Mouse (Mus musculus) gastrocnemius, postnatal 14 days (tissue): ENCODE results near the gene Nme8. TPM values are rescaled to one million over a fixed set of nuclear protein-coding genes. Genes with fewer than 3 reads are reported as not detected.

Experiments used
- DNase-seq: peaks from one replicate; pipeline ENCODE4 v3.0.0; 2021; ENCODE audit warnings: mixed read lengths
- intact Hi-C: fragments of 180-260 bp; cut with DNase I; formaldehyde crosslinking; loops from one replicate; pipeline ENCODE4 v1.15.1; 2025; ENCODE audit warnings: low total_unique reads
- total RNA-seq, 2 experiments: library from RNA; stranded (reverse); gene quantifications; 2 replicates each; pipeline ENCODE4 v1.2.3; 2021

Gene Nme8
- total RNA-seq, 2 experiments from 2014 or later: not detected

DNA sequence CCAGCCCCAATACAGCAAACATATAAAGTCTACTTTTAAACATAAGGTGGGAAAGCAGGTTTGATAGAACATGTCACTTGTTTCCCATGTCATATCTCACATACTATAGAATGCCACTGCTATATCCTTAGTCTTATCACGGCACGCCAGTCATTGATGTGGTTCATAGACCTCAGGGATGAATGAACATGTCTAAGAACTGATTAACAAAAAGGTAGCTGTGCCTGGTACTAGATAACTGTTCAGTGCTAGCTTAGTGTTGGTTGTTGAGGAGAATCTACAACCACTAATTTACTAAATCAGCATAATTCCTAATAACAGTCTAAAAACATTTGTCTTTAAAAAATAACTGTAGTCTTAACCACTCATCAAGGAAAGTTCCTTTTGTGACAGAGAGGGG lies 47.8 kb downstream of the Nme8 start:
- intact Hi-C loops: no loop called here
- DNase-seq: no peak

DNA sequence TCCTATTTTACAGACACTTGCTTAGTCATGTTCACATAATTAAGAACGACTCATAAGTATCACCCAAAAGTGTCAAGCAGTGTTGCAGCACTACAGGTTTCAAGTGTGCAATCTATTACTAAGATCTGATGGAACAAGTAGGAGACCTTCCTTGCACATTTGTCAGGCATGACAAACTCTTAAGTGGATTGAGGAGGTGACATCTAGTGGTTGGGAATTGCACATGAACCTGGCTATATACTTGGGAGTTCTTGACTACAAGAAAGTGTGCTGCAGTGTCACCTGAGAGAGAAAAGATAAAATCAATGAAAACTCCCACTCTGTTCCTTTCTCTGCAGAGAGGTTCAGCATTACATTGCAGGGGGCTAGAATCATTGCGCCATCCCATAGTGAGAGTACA lies 53.4 kb downstream of the Nme8 start:
- intact Hi-C loops: no loop called here
- no peak for DNase-seq

GRCm38 (mm10) chr13:19643519-19643918 lies 54.1 kb downstream of the Nme8 start:
- no peak for DNase-seq
- intact Hi-C loops: no loop called here

DNA sequence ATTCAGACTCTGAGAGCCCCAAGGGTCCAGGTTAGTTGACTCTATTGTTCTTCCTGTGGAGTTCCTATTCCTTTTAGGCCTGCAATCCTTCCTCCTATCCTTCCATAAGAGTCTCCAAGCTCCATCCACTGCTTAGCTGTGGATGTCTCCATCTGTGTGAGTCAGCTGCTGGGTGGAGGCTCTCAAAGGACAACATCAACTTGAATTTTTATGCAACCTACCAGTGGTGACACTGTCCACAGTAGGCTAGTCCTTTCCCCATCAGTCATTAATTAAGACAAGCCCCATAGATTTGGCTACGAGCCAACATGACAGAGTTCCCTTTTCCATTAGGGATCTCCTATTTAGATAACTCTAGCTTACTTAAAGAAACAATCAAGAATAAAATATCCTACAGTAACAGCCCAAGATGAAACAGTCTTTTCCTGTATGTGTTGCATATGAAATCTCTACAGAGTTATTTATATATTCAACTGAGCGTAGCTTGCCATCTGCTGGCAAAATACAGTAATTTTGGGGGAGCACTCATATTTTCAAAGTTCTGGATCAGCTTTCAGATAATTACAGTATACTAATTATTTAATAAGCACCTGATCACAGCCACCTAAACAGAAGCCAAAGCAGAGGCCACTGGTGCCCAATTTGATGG lies 57.3 kb downstream of the Nme8 start:
- intact Hi-C loops: no loop called here
- DNase-seq: no peak

- DNase-seq: no peak
- intact Hi-C loops: loop anchor here (10.0 kb wide), 1 partner anchor 271 kb away; no protein-coding TSS in a partner anchor
Observed at GRCm38 (mm10) chr13:19636131-19636530, 61.5 kb downstream of the Nme8 start.

DNA sequence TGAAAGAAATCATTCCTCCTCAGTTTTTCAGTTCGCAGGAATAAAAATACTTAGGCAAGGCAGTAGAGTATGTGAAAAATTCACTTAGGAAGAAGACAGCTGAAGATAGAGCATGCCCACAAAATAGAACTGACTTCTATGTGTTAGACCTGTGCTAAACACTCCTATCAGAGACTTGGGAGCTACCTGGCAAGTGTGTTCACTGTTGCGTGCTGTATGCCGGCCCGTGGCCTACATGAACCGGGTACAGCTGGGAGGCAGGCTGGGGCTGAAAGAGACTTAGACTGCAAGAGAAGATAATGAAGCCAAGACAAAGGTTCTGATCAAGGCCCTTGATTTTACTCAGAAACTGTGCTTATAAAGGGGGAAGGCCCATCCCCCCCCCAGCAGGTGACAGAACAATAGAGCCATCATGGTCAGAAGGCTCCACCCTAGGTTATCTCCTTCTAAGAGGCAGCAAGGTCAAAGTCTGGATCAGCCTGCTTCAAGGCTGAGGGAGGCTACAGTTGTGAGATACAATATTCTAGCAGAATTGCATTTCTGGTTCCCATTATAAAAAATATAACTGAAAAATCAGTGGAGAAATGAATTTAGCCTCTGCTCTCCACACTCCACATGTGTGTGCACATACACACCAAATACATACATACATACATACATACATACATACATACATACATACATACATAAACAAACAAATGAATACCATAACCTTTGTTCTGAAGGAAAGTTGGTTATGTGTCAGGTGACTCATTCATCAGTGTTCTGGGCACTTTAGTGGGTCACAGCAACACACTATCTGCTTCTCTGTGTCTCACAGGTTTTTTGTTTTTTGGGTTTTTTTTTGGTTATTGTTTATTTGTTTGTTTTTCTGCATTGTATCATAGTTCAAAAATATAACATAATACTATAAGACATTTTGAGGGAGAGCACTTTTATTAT lies 66.6 kb downstream of the Nme8 start:
- DNase-seq: no peak
- intact Hi-C loops: loop anchor here (10.0 kb wide), 1 partner anchor 266 kb away; no protein-coding TSS in a partner anchor

DNA sequence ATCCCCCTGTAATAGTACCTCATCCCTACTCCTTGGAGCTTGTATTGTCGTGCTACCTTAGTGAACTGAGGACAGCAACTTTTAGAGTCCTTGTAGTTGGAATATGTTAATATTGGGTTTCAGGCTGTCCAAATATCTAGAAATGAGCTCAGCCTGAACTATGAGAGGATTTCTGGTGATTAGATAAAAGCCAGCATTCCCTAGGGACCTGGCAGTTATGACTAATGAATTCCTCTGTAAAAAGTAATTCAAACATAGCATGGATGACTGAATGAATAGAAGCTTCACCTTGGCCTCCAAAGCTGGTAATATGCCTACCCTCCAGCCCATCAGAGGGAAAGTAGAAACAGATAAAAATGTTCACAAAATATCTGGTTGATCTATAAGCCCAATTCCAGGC lies 71.1 kb downstream of the Nme8 start:
- no peak for DNase-seq
- intact Hi-C loops: no loop called here

GRCm38 (mm10) chr13:19624632-19625320 lies 72.8 kb downstream of the Nme8 start:
- intact Hi-C loops: no loop called here

DNA sequence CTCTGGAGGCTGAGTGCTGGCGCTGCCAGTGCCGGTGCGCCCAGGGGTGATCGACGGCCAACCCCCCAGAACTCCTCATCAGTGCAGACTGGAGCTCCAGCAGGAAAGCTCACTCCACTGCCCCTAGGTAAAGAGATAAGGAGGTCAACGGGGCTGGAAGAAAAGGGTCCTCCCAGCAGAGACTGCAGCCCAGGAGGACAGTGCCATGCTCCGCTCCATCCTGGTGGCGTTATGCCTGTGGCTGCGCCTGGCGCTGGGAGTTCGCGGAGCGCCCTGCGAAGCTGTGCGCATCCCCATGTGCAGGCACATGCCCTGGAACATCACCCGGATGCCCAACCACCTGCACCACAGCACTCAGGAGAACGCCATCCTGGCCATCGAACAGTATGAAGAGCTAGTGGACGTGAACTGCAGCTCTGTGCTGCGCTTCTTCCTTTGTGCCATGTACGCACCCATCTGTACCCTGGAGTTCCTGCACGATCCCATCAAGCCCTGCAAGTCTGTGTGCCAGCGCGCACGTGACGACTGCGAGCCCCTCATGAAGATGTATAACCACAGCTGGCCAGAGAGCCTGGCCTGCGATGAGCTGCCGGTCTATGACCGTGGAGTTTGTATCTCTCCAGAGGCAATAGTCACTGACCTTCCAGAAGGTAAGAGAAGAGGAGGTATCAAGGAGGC lies 74.2 kb downstream of the Nme8 start:
- intact Hi-C loops: no loop called here
- DNase-seq: peak; percentile 5

More at GRCm38 (mm10) chr13:19624632-19625320, 72.8 kb downstream of the Nme8 start:
- DNase-seq: no peak

DNA sequence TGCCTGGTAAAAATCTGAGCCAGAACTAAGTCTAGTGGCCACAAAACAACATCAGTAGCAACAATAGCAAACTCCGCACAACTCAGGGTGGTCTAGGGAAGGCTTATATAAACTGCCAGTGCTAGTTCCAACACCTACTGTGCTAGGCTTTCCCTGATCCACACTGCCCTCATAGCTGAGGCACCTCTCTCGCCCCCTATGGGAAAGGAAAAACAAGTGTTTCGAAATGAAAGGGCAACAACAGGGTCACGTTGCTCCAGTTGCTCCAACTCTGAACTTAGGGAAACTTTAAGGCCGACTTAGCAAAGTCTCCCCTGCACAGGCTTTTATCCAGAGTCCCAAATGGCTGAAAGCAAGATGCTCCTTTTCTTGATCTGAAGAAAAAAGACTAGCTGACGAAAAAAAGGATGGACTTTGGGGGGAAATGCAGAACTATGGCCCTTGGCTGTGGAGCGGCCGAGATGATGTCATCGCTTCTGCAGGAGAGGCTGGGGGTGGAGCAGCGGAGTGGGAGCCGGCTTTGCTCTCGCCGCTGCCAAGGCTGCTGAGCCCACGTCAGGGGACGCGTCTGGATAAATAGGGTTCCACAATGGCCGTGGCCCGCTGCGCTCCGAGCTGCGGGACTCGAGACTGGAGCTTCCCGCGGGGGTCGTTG lies 74.9 kb downstream of the Nme8 start, which contains the start of gene Sfrp4:
Gene Sfrp4 (plus strand): TSS at position 532 of the 655 bp plus-strand sequence.
- intact Hi-C loops: no loop called here
- peak; percentile 60 for DNase-seq

DNA sequence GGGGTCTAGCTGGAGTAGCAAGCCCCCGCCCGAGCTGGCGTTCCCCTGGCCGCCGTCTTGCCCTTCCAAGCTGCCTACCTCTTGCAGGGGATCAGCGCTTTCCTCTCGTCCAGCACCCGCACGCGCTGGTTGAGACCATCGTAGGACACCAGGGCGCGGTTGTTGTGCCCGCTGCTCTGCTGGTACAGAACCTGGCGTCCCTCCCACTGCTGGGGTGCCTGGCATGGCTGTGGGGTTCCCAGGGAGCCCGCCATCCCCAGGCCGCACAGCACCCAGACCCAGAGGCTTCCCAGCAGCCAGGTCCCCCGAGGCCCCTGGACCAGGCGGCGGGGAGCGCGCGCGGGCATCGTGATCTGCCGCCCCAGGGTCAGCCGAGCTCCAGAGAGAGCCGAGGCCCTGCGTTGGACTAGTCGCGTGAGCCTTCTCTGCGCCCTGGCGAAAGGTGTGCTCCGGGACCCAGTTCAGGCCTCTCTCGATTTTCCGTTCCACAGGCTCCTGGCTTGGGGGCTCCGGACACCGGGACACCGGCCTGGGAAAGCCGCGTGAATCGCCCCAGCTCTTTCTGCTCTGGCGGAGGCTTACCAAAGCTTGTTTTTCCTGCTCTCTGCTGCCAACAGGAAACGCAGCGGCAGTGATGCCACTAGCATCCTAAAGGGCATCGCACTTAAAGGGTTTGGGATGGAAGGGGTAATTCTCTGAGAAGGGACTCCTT lies 78.2 kb downstream of the Nme8 start, which contains the start of gene Epdr1:
Gene Epdr1 (minus strand): TSS at position 712 of the 712 bp plus-strand sequence.
- intact Hi-C loops: no loop called here
- peak; percentile 49 for DNase-seq

- intact Hi-C loops: no loop called here
- no peak for DNase-seq
Observed at GRCm38 (mm10) chr13:19618841-19619215, 78.8 kb downstream of the Nme8 start.

GRCm38 (mm10) chr13:19618081-19618480 lies 79.5 kb downstream of the Nme8 start:
- intact Hi-C loops: no loop called here
- peak; percentile 7 for DNase-seq

DNA sequence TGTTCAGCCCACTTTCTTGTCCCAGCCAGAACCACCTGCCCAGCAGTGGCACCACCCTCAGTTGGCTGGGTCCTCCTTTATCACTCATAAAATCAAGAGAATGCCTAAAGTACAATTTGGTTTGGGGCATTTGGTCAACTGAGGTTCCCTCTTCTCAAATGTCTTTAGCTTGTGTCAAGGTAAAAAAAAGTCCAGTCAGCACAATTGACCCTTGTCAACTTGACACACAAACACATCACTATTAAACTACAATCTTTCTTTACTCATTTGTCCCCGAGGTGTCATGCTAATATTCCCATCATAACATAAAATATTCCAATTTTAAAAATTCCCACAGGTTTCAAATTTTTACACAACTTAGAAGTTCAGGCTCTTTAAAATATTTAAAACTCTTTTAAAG lies 83.3 kb downstream of the Nme8 start:
- intact Hi-C loops: no loop called here
- no peak for DNase-seq

DNA sequence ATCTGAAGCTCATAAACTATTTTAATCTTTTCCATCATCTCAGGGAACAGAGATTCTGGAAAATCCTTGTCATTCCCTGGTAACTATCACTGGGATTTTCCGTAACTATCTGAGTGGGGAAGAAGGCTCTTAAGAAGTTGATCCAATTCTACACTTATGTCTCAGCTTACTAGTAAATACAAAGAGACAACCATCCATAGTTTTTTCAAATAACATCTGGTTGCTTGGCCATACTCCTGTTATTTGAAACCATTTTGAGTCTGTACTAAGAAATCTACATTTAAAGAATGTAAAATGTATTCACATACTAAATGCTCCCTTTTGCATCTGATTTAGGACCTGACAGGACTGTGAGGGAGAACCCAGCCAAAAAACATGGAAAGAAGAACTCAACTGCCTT lies 84.2 kb downstream of the Nme8 start:
- DNase-seq: no peak

GRCm38 (mm10) chr13:19612963-19613362 lies 84.6 kb downstream of the Nme8 start:
- intact Hi-C loops: no loop called here
- no peak for DNase-seq

More for the DNA sequence above, 84.2 kb downstream of the Nme8 start:
- intact Hi-C loops: no loop called here

DNA sequence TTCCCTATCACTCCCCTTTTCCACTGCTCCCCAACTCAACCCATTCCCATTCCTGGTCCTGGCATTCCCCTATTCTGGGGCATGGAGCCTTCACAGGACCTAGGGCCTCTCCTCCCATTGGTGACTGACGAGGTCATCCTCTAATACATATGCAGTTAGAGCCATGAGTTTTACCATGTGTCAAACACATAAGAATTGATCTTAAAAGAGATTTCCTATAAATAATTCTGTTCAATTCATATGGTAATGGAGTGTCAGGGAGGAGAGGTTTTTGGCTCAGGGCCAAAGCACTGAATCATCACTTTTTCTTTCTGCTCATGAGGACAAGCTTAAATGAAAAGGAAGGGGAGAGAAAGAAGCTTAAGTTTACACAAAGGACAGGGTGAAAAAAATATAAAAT lies 85.2 kb downstream of the Nme8 start:
- intact Hi-C loops: no loop called here
- no peak for DNase-seq

GRCm38 (mm10) chr13:19608120-19608519 lies 89.5 kb downstream of the Nme8 start:
- no peak for DNase-seq
- intact Hi-C loops: no loop called here
